Mouse (Mus musculus) forebrain, embryonic 13.5 days (tissue): ENCODE measurements at regions not wholly inside any gene's neighbourhood (a gene's known extent, or its start where the extent isn't known, plus 50 kb on each side); places are given as distances from the start of the nearest gene placed in this dataset.
A peak's percentile ranks its signal among the peaks of the same experiment; 100 is the strongest.

Source experiments
- ATAC-seq: fragments of 200-750 bp; cut with Nextera tagmentation; 2 replicates; pipeline ENCODE4 v1.8.0; 2017
- H3K27ac ChIP-seq: fragments of 300-500 bp; sonication (generic); 2 replicates; pipeline ENCODE4 v1.5.1; 2015; ENCODE audit warnings: inconsistent platforms, mild to moderate bottlenecking, moderate library complexity
- H3K27me3 ChIP-seq: fragments of 300-500 bp; sonication (generic); 2 replicates; pipeline ENCODE4 v1.6.1; 2015; ENCODE audit warnings: mild to moderate bottlenecking, inconsistent platforms
- H3K36me3 ChIP-seq: fragments of 300-500 bp; sonication (generic); 2 replicates; pipeline ENCODE4 v1.6.1; 2015; ENCODE audit warnings: mild to moderate bottlenecking, inconsistent platforms; ENCODE audit not compliant: poor library complexity, severe bottlenecking
- H3K4me1 ChIP-seq: fragments of 300-500 bp; sonication (generic); 2 replicates; pipeline ENCODE4 v1.6.1; 2015; ENCODE audit warnings: inconsistent platforms
- H3K4me2 ChIP-seq: fragments of 300-500 bp; sonication (generic); 2 replicates; pipeline ENCODE4 v1.6.1; 2015; ENCODE audit warnings: inconsistent platforms, mild to moderate bottlenecking, moderate library complexity
- H3K4me3 ChIP-seq: fragments of 300-500 bp; sonication (generic); 2 replicates; pipeline ENCODE4 v1.5.1; 2015; ENCODE audit warnings: mild to moderate bottlenecking, inconsistent platforms
- H3K9ac ChIP-seq: fragments of 300-500 bp; sonication (generic); 2 replicates; pipeline ENCODE4 v1.6.1; 2015; ENCODE audit warnings: mild to moderate bottlenecking, inconsistent platforms
- H3K9me3 ChIP-seq: fragments of 300-500 bp; sonication (generic); replicated peaks from 2 replicates; pipeline ENCODE4 v1.6.1; 2016; ENCODE audit warnings: inconsistent platforms
- WGBS: fragments of 180-500 bp; shearing (Covaris S2); methylation state at CpG from one replicate; pipeline ENCODE4 v1.1.7; 2015; 5-methylcytosine and 5-hydroxymethylcytosine counted together

DNA sequence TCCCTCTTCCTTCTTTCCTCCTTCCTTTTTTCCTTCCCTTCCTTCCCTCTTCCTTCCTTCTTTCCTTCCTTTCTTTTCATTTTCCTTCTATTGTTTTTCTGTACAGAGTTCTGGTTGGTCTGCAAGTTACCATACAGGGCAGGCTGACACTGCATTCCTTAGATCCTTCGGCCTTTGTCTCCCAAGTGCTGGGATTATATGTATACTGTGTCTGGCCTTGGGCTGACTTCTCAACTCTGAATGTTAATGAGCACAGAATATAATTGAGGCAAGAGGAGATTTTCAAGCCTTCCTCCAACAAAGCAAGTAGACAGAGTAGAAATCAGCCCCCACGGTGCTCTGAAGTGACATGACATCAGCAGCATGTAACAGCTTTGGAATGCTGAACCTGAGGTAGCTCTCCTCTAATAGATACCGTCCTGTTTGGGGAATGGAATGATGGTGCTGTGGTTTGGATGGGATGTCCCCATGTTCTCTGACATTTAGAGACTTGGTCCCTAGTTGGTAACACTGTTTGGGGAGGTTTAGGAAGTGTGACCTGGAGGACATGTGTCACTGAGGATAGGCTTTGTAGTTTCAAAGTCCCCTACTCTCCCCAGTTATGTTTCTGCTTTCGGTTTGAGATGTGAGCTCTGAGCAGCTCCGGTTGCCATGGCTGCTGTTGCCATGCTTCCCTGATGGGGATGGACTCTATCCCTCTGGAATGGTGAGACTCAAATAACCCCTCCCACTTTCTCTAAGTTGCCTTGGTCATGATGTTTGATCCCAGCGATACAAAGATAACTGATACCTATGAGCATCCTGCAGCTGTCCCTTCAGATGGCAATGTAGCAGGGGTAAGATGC, 178.1 kb downstream of the Dact1 start:
- Histone ChIP-seq H3K4me1 (peaks cover 7% of the 10 kb centered on the region), H3K36me3 (no peaks in the 10 kb centered on the region), H3K4me3 (no peak overlapping the region), H3K27ac (no peak overlapping the region), H3K27me3 (no peaks in the 10 kb centered on the region), H3K4me2 (no peak overlapping the region), H3K9me3 (no peaks in the 10 kb centered on the region), H3K9ac (no peak overlapping the region)
- no peak for ATAC-seq
- 47% methylated on average over 6 of the region's 6 CpGs for WGBS

DNA sequence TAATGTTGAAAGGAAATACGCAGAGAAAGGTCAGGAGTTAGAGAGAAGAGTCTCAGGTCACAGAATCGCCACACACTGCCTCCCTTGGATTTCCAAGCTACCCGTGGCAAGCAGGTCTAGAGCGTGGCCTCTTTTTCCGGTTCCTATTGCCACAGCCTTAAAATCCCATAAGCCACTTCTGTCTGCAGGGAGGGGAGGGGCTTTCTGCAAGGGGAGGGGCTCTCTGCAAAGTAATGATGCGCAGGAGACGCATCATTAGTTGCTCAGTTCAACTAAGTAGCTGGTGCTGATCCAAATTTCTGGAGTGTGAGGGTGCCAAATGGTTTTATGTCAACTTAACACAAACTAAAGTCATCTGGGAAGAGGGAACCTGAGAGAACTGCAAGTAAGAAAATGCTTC, 179.6 kb downstream of the Dact1 start:
- no peak for ATAC-seq
- no peak overlapping the region for H3K4me3 ChIP-seq
- no peaks in the 10 kb centered on the region for H3K36me3 ChIP-seq
- H3K9me3 ChIP-seq: no peaks in the 10 kb centered on the region
- no peak overlapping the region for H3K27ac ChIP-seq
- no peak overlapping the region for H3K9ac ChIP-seq
- 83% methylated on average over 7 of the region's 7 CpGs for WGBS
- H3K27me3 ChIP-seq: no peaks in the 10 kb centered on the region
- H3K4me1 ChIP-seq: peaks cover 11% of the 10 kb centered on the region
- no peak overlapping the region for H3K4me2 ChIP-seq

DNA sequence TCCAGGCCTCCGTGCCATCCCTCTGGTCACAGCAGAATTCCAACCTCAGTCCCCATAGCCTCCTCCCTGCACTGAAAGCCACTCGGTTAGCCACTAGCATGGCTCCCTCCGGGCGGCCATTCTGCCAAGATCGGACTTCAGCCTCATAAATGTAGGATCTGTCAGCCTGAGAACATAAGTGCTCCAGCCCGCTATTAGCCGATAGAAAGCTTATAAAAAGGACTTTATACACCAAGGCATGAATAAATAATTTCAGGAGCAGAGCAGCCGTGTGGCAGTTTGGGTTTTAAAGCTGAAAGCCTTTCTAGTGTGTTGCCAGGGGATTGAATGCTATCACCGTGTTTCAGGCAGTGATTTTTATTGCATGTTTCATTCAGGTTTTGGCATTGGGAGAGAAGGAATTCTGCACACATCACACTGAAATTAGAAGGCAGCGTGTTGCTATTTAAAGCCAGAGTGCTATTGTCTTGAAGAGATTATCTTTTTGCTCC, 185.2 kb downstream of the Dact1 start:
- no peak overlapping the region for H3K9ac ChIP-seq
- no peaks in the 10 kb centered on the region for H3K36me3 ChIP-seq
- no peaks in the 10 kb centered on the region for H3K9me3 ChIP-seq
- peak overlapping the region; percentile 71 for H3K27ac ChIP-seq
- ATAC-seq: peak; percentile 45; the same call in 1 of the 2 replicates
- peak overlapping the region; percentile 21; the same call in 1 of the 2 replicates for H3K4me2 ChIP-seq
- 48% methylated on average over 10 of the region's 10 CpGs for WGBS
- H3K4me1 ChIP-seq: peaks cover 20% of the 10 kb centered on the region
- no peaks in the 10 kb centered on the region for H3K27me3 ChIP-seq
- H3K4me3 ChIP-seq: no peak overlapping the region

DNA sequence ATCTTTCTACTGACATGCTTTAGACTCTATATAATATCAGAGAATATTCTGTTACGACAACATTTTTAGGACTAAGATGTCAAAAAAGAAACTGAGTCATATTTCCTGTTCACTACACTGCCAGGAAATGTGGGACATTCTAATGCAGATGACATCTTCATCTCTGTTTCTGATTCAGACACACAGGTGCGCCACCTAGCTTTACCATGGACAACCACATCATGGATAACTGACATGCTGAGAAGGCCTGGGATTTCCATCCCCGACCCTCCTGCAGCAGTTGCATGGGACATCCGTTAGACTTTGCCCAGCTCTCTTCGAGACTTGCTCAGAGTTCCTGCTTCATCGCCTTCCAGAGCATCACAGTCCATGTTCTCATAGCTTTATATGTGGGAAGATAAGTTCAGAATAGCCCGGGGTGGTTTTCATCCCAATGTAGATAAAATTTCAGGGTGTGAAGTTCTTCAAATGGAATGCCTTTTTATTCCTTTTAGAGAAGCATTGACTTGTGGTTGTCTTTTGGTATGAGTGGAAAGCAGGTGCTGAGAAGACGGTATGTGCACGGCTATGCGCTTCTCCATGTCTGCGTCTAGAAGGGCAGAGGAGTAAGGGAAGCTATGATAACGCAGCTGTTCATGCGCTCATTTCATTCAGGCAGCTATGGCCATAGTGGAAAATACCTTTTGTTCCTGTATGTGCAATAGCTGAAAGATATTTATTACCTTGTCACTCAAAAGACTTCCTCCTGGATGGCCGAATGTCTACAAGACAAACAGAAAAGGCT, 188.8 kb downstream of the Dact1 start:
- Histone ChIP-seq H3K9me3 (no peaks in the 10 kb centered on the region), H3K36me3 (no peaks in the 10 kb centered on the region), H3K4me3 (no peak overlapping the region), H3K27me3 (no peaks in the 10 kb centered on the region), H3K9ac (no peak overlapping the region), H3K4me2 (no peak overlapping the region), H3K4me1 (peaks cover 20% of the 10 kb centered on the region), H3K27ac (no peak overlapping the region)
- WGBS: 75% methylated on average over 14 of the region's 14 CpGs
- ATAC-seq: no peak

DNA sequence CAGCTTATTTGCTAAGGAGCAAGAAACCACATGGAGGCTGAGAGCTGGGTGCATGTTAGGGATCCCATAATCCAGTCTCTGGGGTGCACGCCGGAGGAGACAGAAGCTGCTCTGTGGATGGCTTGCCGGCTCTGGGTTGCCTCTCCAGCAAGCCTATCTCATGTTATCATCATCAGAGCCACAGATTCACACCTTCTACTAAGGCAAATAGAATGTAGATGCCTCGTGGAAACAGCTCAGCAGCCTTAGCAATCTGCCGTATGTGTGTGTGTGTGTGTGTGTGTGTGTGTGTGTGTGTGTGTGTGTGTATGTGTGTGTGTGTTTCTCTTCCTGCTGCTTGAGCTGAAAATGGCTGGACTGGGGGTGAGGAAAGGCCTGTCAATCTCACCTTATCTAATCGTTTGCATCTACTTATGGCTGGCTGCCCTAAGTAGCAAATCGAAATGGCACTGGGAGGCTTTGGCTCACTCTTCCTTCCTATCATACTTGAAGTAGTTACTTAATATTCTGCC, 191.7 kb downstream of the Dact1 start:
- H3K9me3 ChIP-seq: no peaks in the 10 kb centered on the region
- no peak overlapping the region for H3K9ac ChIP-seq
- no peak overlapping the region for H3K4me2 ChIP-seq
- no peaks in the 10 kb centered on the region for H3K27me3 ChIP-seq
- no peaks in the 10 kb centered on the region for H3K36me3 ChIP-seq
- peak overlapping the region; percentile 61 for H3K27ac ChIP-seq
- no peaks in the 10 kb centered on the region for H3K4me1 ChIP-seq
- no peak overlapping the region for H3K4me3 ChIP-seq
- no peak for ATAC-seq
- WGBS: 61% methylated on average over 7 of the region's 7 CpGs

DNA sequence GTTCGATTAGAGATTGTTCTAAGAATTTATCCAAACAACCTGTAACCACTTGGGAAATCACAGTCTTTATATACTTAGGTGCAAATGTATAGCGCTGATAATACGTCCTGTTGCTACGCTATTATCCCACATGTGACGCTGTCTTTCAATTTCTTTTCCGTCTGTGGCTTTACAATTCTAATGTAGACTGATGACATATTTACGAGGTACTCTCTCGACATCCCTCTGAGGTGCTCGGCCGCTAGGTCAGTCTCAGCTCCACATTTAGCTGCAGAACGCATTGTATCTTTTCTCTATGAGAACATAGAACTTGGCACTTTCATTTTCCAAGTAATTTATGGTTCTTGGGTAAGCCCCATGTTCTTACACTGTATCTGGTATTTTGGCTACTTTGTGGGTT, 193.6 kb downstream of the Dact1 start:
- 83% methylated on average over 11 of the region's 11 CpGs for WGBS
- no peaks in the 10 kb centered on the region for H3K4me1 ChIP-seq
- no peaks in the 10 kb centered on the region for H3K36me3 ChIP-seq
- H3K4me3 ChIP-seq: no peak overlapping the region
- H3K27ac ChIP-seq: no peak overlapping the region
- H3K4me2 ChIP-seq: no peak overlapping the region
- no peaks in the 10 kb centered on the region for H3K27me3 ChIP-seq
- H3K9me3 ChIP-seq: no peaks in the 10 kb centered on the region
- H3K9ac ChIP-seq: no peak overlapping the region
- no peak for ATAC-seq

DNA sequence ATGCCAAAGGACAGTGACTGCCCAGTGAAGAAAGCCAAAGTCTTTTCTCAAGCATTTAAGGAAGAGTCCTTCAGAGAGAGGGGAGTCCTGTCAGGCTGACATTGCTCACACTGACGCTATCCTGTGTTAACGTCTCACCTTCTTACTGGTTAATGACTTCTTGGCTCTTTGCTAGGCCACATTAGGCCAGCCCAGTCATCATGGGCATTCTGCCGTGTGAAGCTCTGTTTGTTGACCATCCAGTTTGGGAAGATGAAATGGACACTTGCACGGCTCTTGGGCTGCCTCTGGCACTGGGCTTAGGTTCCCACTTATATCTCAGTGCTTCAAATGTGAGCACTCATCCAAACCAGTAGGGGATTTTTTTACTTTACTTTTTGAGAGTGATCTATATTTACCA, 196.5 kb downstream of the Dact1 start:
- WGBS: 77% methylated on average over 4 of the region's 4 CpGs

DNA sequence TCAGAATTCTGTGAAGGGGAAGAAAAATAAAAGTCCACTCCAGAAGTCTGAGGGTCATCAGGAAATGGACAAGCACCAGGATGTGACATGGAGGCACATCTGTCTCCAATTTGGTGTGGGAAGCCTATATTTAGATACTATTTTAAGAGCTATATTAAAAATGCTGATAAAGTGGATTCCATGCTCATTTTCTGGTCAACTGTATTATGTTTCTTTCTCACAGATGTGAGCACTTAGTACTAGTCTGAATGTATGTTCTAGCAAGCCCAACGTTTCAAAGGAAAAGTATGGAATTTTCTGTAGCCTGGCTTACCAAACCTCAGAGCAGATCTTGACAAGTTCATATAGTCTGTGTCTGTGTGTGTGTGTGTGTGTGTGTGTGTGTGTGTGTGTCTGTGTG, 197.0 kb downstream of the Dact1 start:
- Histone ChIP-seq H3K4me3 (no peak overlapping the region), H3K4me1 (no peaks in the 10 kb centered on the region), H3K27ac (no peak overlapping the region), H3K9me3 (no peaks in the 10 kb centered on the region), H3K4me2 (no peak overlapping the region), H3K27me3 (no peaks in the 10 kb centered on the region), H3K36me3 (no peaks in the 10 kb centered on the region), H3K9ac (no peak overlapping the region)
- 92% methylated on average over 1 of the region's 1 CpGs for WGBS
- no peak for ATAC-seq

More for the DNA sequence above, 196.5 kb downstream of the Dact1 start:
- Histone ChIP-seq H3K4me3 (no peak overlapping the region), H3K9ac (no peak overlapping the region), H3K4me1 (no peaks in the 10 kb centered on the region), H3K36me3 (no peaks in the 10 kb centered on the region), H3K27ac (no peak overlapping the region), H3K9me3 (no peaks in the 10 kb centered on the region), H3K4me2 (no peak overlapping the region), H3K27me3 (no peaks in the 10 kb centered on the region)
- no peak for ATAC-seq

DNA sequence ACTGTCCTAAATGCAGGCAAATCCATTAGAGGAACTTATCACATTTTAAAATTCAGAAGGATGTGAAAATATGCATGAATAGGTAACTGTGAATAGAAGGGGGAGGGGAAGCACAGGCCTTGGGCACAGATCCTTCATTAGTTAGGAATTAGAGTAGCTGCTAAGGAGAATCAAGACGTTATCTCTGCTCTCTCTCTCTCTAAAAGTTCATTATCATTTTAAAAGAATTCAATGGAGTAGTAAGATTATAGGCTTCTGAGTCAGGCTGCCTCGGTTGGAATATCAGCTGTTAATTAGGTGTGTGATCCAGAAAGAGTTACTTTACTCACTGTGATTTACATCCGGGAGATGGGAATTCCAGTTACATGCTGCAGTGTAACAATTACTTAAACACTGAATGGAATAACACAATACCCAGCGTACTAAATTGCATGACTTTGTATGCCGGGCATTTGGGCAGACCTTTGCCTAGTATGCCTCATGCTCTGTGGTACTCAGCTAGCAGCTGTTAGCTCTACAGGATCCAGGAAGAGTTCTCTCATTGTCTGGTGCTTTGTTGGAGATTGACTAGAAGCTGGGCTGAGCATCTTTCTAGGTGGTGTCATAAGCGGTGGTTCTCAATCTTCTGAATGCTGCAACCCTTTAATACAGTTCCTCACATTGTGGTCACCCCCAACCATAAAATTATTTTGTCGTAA, 203.4 kb downstream of the Dact1 start:
- Histone ChIP-seq H3K4me2 (no peak overlapping the region), H3K9me3 (no peaks in the 10 kb centered on the region), H3K27ac (peak overlapping the region; percentile 54), H3K9ac (no peak overlapping the region), H3K36me3 (no peaks in the 10 kb centered on the region), H3K4me3 (no peak overlapping the region), H3K27me3 (no peaks in the 10 kb centered on the region), H3K4me1 (peaks cover 14% of the 10 kb centered on the region)
- peak; percentile 27; the same call in 1 of the 2 replicates for ATAC-seq
- WGBS: 30% methylated on average over 7 of the region's 7 CpGs

DNA sequence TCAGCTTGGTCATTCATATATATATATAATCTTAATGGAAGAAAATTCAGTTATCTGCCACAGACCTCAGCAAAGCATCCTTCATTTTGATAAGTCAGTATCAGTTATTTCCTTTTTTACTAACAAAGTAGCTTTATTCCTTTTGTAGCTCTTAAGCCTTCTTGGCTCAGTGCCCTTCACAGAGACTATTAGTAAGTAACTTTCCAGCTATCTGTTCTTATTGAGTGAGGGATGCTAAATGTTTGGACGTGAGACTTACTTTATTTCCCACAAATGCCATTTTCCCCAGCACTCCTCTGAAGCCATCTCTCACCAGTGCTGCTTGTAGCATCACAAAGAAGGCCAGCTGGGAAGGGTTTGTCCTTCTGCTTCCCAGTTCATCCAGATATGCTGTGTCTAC, 209.8 kb downstream of the Dact1 start:
- no peak for ATAC-seq
- 56% methylated on average over 1 of the region's 1 CpGs for WGBS

DNA sequence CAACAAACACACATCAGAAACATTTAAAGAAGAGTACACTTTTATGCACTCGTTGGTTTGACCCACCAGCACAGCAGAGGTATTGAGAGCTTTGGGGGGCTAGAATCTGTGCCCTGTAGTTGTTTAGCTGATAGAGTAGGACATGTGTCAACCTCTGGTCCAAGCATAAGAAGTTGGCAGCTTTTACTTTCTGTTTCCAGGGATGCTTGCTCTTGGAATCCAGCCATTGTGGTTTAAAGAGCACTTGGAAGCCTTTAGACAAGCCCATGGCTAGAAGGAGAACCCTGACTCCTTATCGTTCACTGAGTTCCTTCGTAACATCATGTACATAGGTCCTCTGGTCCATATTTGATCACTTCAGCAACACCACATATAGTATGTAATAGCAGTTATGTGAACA, 212.3 kb downstream of the Dact1 start:
- Histone ChIP-seq H3K27me3 (no peaks in the 10 kb centered on the region), H3K4me2 (no peak overlapping the region), H3K4me3 (no peak overlapping the region), H3K36me3 (no peaks in the 10 kb centered on the region), H3K9me3 (no peaks in the 10 kb centered on the region), H3K9ac (no peak overlapping the region), H3K27ac (no peak overlapping the region), H3K4me1 (peaks cover 7% of the 10 kb centered on the region)
- ATAC-seq: no peak
- 90% methylated on average over 3 of the region's 3 CpGs for WGBS

More for the DNA sequence above, 209.8 kb downstream of the Dact1 start:
- H3K4me1 ChIP-seq: no peaks in the 10 kb centered on the region
- no peaks in the 10 kb centered on the region for H3K27me3 ChIP-seq
- H3K9ac ChIP-seq: no peak overlapping the region
- H3K27ac ChIP-seq: no peak overlapping the region
- H3K36me3 ChIP-seq: no peaks in the 10 kb centered on the region
- no peak overlapping the region for H3K4me2 ChIP-seq
- no peak overlapping the region for H3K4me3 ChIP-seq
- H3K9me3 ChIP-seq: no peaks in the 10 kb centered on the region

DNA sequence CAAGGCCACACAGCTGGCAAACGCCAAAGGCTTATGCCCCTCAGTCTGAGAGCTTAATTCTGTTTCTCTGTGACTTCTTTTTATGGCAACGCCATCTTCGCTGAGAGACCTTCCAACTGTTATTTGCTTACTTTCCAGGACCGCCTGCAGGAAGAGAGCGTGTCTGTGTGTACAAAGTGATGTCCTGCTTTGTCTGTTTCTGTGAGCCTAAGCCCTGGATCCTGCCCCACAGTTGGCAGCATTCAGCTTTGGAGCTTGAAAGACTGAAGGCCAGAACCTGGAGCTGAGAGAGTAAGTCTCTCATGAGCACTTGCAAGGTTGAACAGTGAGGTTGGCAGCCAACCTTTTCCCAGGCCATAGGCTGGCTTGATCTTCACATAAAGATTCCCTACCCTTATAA, 212.8 kb downstream of the Dact1 start:
- no peaks in the 10 kb centered on the region for H3K9me3 ChIP-seq
- no peaks in the 10 kb centered on the region for H3K36me3 ChIP-seq
- WGBS: 81% methylated on average over 5 of the region's 5 CpGs
- no peak for ATAC-seq
- H3K27me3 ChIP-seq: no peaks in the 10 kb centered on the region
- no peak overlapping the region for H3K27ac ChIP-seq
- H3K4me2 ChIP-seq: no peak overlapping the region
- H3K9ac ChIP-seq: no peak overlapping the region
- H3K4me3 ChIP-seq: no peak overlapping the region
- peaks cover 7% of the 10 kb centered on the region for H3K4me1 ChIP-seq
